Mouse (Mus musculus): ENCODE data around the gene Ms4a8a. TPM values are rescaled to one million over a fixed set of nuclear protein-coding genes. Genes with fewer than 3 reads are reported as not detected.
"Not testable (repeated sequence)": the region's sequence is repeated elsewhere in the genome, so short reads cannot be mapped to it uniquely, and the experiment has no call there.

The Ms4a8a gene
- polyA plus RNA-seq, 1 experiment = not detected

- 86% methylated on average over 1 of the region's 1 CpGs for WGBS
- no peak overlapping the region for H3K27ac ChIP-seq (ENCODE audit: insufficient read depth, low read depth, low read length)
- H3K4me3 ChIP-seq (ENCODE audit: insufficient read depth, low read depth, low read length) = no peak overlapping the region
- H3K4me1 ChIP-seq (ENCODE audit: control insufficient read depth, insufficient read depth, low read length) = no peaks in the 10 kb centered on the region
- TF ChIP-seq CTCF (IDR thresholded peaks at IDR 0.05; ENCODE audit: insufficient read depth, low read depth, low read length) = no peak
- no peak for TF ChIP-seq POLR2A (IDR thresholded peaks at IDR 0.05; ENCODE audit: insufficient read depth, low read depth, low read length)
Observed at GRCm38 (mm10) chr19:11060900-11061299, 20.0 kb downstream of the Ms4a8a start.

GRCm38 (mm10) chr19:11059967-11060366, 20.9 kb downstream of the Ms4a8a start:
- no peaks in the 10 kb centered on the region for H3K4me1 ChIP-seq (ENCODE audit: control insufficient read depth, insufficient read depth, low read length)
- TF ChIP-seq CTCF (IDR thresholded peaks at IDR 0.05; ENCODE audit: insufficient read depth, low read depth, low read length) = no peak
- no peak for TF ChIP-seq POLR2A (IDR thresholded peaks at IDR 0.05; ENCODE audit: insufficient read depth, low read depth, low read length)
- no peak overlapping the region for H3K4me3 ChIP-seq (ENCODE audit: insufficient read depth, low read depth, low read length)

GRCm38 (mm10) chr19:11055700-11056099, 25.2 kb downstream of the Ms4a8a start:
- H3K27ac ChIP-seq (ENCODE audit: insufficient read depth, low read depth, low read length); H3K4me3 ChIP-seq (ENCODE audit: insufficient read depth, low read depth, low read length); H3K4me1 ChIP-seq (ENCODE audit: control insufficient read depth, insufficient read depth, low read length): not testable (repeated sequence)
- 97% methylated on average over 1 of the region's 1 CpGs for WGBS

More at GRCm38 (mm10) chr19:11059967-11060366, 20.9 kb downstream of the Ms4a8a start:
- H3K27ac ChIP-seq (ENCODE audit: insufficient read depth, low read depth, low read length) = no peak overlapping the region

GRCm38 (mm10) chr19:11053277-11053676, 27.6 kb downstream of the Ms4a8a start:
- no peak overlapping the region for H3K27ac ChIP-seq (ENCODE audit: insufficient read depth, low read depth, low read length)
- 66% methylated on average over 3 of the region's 3 CpGs for WGBS
- no peaks in the 10 kb centered on the region for H3K4me1 ChIP-seq (ENCODE audit: control insufficient read depth, insufficient read depth, low read length)
- TF ChIP-seq CTCF (IDR thresholded peaks at IDR 0.05; ENCODE audit: insufficient read depth, low read depth, low read length) = no peak
- TF ChIP-seq POLR2A (IDR thresholded peaks at IDR 0.05; ENCODE audit: insufficient read depth, low read depth, low read length) = no peak
- H3K4me3 ChIP-seq (ENCODE audit: insufficient read depth, low read depth, low read length) = no peak overlapping the region

- 69% methylated on average over 5 of the region's 5 CpGs for WGBS
- Histone ChIP-seq H3K4me3 (ENCODE audit: insufficient read depth, low read depth, low read length) (no peak overlapping the region), H3K4me1 (ENCODE audit: control insufficient read depth, insufficient read depth, low read length) (no peaks in the 10 kb centered on the region), H3K27ac (ENCODE audit: insufficient read depth, low read depth, low read length) (no peak overlapping the region)
- TF ChIP-seq CTCF (IDR thresholded peaks at IDR 0.05; ENCODE audit: insufficient read depth, low read depth, low read length) = no peak
- no peak for TF ChIP-seq POLR2A (IDR thresholded peaks at IDR 0.05; ENCODE audit: insufficient read depth, low read depth, low read length)
Observed at GRCm38 (mm10) chr19:11052877-11053276, 28.0 kb downstream of the Ms4a8a start.

GRCm38 (mm10) chr19:11050286-11050685, 30.6 kb downstream of the Ms4a8a start:
- WGBS = 71% methylated on average over 2 of the region's 2 CpGs
- no peak for TF ChIP-seq POLR2A (IDR thresholded peaks at IDR 0.05; ENCODE audit: insufficient read depth, low read depth, low read length)
- Histone ChIP-seq H3K4me3 (ENCODE audit: insufficient read depth, low read depth, low read length) (no peak overlapping the region), H3K4me1 (ENCODE audit: control insufficient read depth, insufficient read depth, low read length) (no peaks in the 10 kb centered on the region), H3K27ac (ENCODE audit: insufficient read depth, low read depth, low read length) (no peak overlapping the region)

- H3K4me3 ChIP-seq (ENCODE audit: insufficient read depth, low read depth, low read length) = no peak overlapping the region
- TF ChIP-seq CTCF (IDR thresholded peaks at IDR 0.05; ENCODE audit: insufficient read depth, low read depth, low read length) = no peak
- no peak for TF ChIP-seq POLR2A (IDR thresholded peaks at IDR 0.05; ENCODE audit: insufficient read depth, low read depth, low read length)
- no peak overlapping the region for H3K27ac ChIP-seq (ENCODE audit: insufficient read depth, low read depth, low read length)
- H3K4me1 ChIP-seq (ENCODE audit: control insufficient read depth, insufficient read depth, low read length) = no peaks in the 10 kb centered on the region
Observed at GRCm38 (mm10) chr19:11049426-11049825, 31.5 kb downstream of the Ms4a8a start.

GRCm38 (mm10) chr19:11048503-11048902, 32.4 kb downstream of the Ms4a8a start:
- Histone ChIP-seq H3K4me1 (ENCODE audit: control insufficient read depth, insufficient read depth, low read length) (no peaks in the 10 kb centered on the region), H3K4me3 (ENCODE audit: insufficient read depth, low read depth, low read length) (no peak overlapping the region), H3K27ac (ENCODE audit: insufficient read depth, low read depth, low read length) (no peak overlapping the region)
- 65% methylated on average over 1 of the region's 1 CpGs for WGBS
- TF ChIP-seq CTCF (IDR thresholded peaks at IDR 0.05; ENCODE audit: insufficient read depth, low read depth, low read length) (no peak), POLR2A (IDR thresholded peaks at IDR 0.05; ENCODE audit: insufficient read depth, low read depth, low read length) (no peak)

GRCm38 (mm10) chr19:11048009-11048408, 32.9 kb downstream of the Ms4a8a start:
- Histone ChIP-seq H3K4me1 (ENCODE audit: control insufficient read depth, insufficient read depth, low read length) (no peaks in the 10 kb centered on the region), H3K27ac (ENCODE audit: insufficient read depth, low read depth, low read length) (no peak overlapping the region), H3K4me3 (ENCODE audit: insufficient read depth, low read depth, low read length) (no peak overlapping the region)
- WGBS = 78% methylated on average over 6 of the region's 6 CpGs
- TF ChIP-seq POLR2A (IDR thresholded peaks at IDR 0.05; ENCODE audit: insufficient read depth, low read depth, low read length) = no peak
- no peak for TF ChIP-seq CTCF (IDR thresholded peaks at IDR 0.05; ENCODE audit: insufficient read depth, low read depth, low read length)

- no peaks in the 10 kb centered on the region for H3K4me1 ChIP-seq (ENCODE audit: control insufficient read depth, insufficient read depth, low read length)
- WGBS = 6% methylated on average over 40 of the region's 40 CpGs
- no peak for TF ChIP-seq POLR2A (IDR thresholded peaks at IDR 0.05; ENCODE audit: insufficient read depth, low read depth, low read length)
- TF ChIP-seq CTCF (IDR thresholded peaks at IDR 0.05; ENCODE audit: insufficient read depth, low read depth, low read length) = peak; percentile 46; the same call in 1 of the 2 replicates
- no peak overlapping the region for H3K27ac ChIP-seq (ENCODE audit: insufficient read depth, low read depth, low read length)
- peak overlapping the region; percentile 37; the same call in 1 of the 2 replicates for H3K4me3 ChIP-seq (ENCODE audit: insufficient read depth, low read depth, low read length)
Observed at GRCm38 (mm10) chr19:11044996-11045711, 35.7 kb downstream of the Ms4a8a start.
